Mouse (Mus musculus): ENCODE measurements around the gene Rhobtb1.

- TF ChIP-seq TCF12 (IDR thresholded peaks at IDR 0.05; ENCODE audit: insufficient read depth, poor library complexity, severe bottlenecking) (no peak), CEBPB (IDR thresholded peaks at IDR 0.05; ENCODE audit: insufficient read depth, poor library complexity, severe bottlenecking) (0 out of 2 replicates have a peak, but pooled peaks have one; percentile 53), MAX (IDR thresholded peaks at IDR 0.05; ENCODE audit: low read depth) (no peak), POLR2A (IDR thresholded peaks at IDR 0.05; ENCODE audit: insufficient read length, low read depth) (no peak), POLR2AphosphoS2 (IDR thresholded peaks at IDR 0.05; ENCODE audit: insufficient read length, low read depth) (no peak), MYOG (IDR thresholded peaks at IDR 0.05; ENCODE audit: control insufficient read depth in 1 of 3, insufficient read depth in 1 of 3, insufficient read length in 2 of 3, low read depth in 2 of 3) (no peak), E2F4 (IDR thresholded peaks at IDR 0.05; ENCODE audit: insufficient read depth) (no peak), USF1 (IDR thresholded peaks at IDR 0.05; ENCODE audit: low read depth) (no peak)
Measured at GRCm38 (mm10) chr10:69114384-69114783, 36.9 kb upstream of the Rhobtb1 start.
